Mouse (Mus musculus) brain, embryonic 14.5 days (tissue): ENCODE data around the gene Hcn2.

Experiments used
- CTCF ChIP-seq: fragments of 200-500 bp; IDR thresholded peaks from 2 replicates; pipeline ENCODE4 v1.5.1; 2012; ENCODE audit warnings: inconsistent platforms, mild to moderate bottlenecking, moderate library complexity, borderline replicate concordance; ENCODE audit not compliant: insufficient read depth, insufficient read length; ENCODE audit errors: extremely low read depth
- POLR2A ChIP-seq: fragments of 200-500 bp; IDR thresholded peaks from 2 replicates; pipeline ENCODE4 v1.6.1; 2012; ENCODE audit warnings: mild to moderate bottlenecking, inconsistent platforms, borderline replicate concordance; ENCODE audit not compliant: poor library complexity, insufficient read depth, insufficient read length, severe bottlenecking; ENCODE audit errors: extremely low read depth

- TF ChIP-seq CTCF: no peak
- TF ChIP-seq POLR2A: no peak
These were observed 46.4 kb downstream of the Hcn2 start for GRCm38 (mm10) chr10:79762875-79763274.
